Mouse (Mus musculus): ENCODE results near the gene Gm11562.
"Not testable (repeated sequence)": the region's sequence is repeated elsewhere in the genome, so short reads cannot be mapped to it uniquely, and the experiment has no call there.

The Gm11562 gene

GRCm38 (mm10) chr11:99620335-99620734 lies at the start of gene Gm11562:
Gene Gm11562 (minus strand): TSS chr11:99620435.
- DNase-seq (ENCODE audit: low spot score), result no peak

DNA sequence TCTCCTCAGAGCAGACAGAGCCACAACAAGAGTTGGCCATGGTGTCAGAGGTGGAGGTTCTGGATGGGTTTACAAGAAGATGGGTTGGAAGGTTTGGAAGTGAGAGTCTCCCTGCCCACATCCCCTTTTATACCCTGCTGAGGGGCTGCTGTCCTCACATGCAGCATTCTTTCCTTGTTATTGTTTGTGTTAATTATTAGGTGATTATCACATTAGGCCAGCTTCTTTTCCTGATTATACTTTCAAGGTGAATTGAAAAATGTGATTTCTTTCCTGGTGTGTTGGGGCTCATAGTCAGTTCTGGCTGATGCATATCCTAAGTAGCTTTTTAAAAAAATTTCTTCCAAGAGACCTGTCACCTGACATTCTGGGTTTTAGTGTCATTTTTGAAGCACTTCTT lies 45.6 kb upstream of the Gm11562 start, which contains the start of gene Krtap4-6:
Gene Krtap4-6, minus strand, starts transcription at position 101 of the 400 bp plus-strand sequence.
- no peak for DNase-seq (ENCODE audit: low spot score)

- DNase-seq (ENCODE audit: low spot score), result no peak
Measured at GRCm38 (mm10) chr11:99662802-99663201, 42.6 kb upstream of the Gm11562 start.

- no peak for DNase-seq (ENCODE audit: low spot score)
Measured at GRCm38 (mm10) chr11:99659256-99659655, 39.0 kb upstream of the Gm11562 start.

- not testable (repeated sequence) for DNase-seq (ENCODE audit: low spot score)
Measured at GRCm38 (mm10) chr11:99658467-99659010, 38.3 kb upstream of the Gm11562 start, which contains the start of gene Gm11563. Gene Gm11563 (minus strand): TSS chr11:99658960.

- no peak for DNase-seq (ENCODE audit: low spot score)
Measured at GRCm38 (mm10) chr11:99657051-99657450, 36.8 kb upstream of the Gm11562 start.

- no peak for DNase-seq (ENCODE audit: low spot score)
Measured at GRCm38 (mm10) chr11:99650136-99650535, 29.9 kb upstream of the Gm11562 start, which contains the start of gene Gm11555. Gene Gm11555 (minus strand): TSS chr11:99650236.

- no peak for DNase-seq (ENCODE audit: low spot score)
Measured at GRCm38 (mm10) chr11:99646444-99646843, 26.2 kb upstream of the Gm11562 start.

- no peak for DNase-seq (ENCODE audit: low spot score)
Measured at GRCm38 (mm10) chr11:99644351-99644750, 24.1 kb upstream of the Gm11562 start.

- not testable (repeated sequence) for DNase-seq (ENCODE audit: low spot score)
Measured at GRCm38 (mm10) chr11:99643635-99644139, 23.5 kb upstream of the Gm11562 start, which contains the start of gene Krtap4-7. Gene Krtap4-7 (minus strand): TSS chr11:99644089.

DNA sequence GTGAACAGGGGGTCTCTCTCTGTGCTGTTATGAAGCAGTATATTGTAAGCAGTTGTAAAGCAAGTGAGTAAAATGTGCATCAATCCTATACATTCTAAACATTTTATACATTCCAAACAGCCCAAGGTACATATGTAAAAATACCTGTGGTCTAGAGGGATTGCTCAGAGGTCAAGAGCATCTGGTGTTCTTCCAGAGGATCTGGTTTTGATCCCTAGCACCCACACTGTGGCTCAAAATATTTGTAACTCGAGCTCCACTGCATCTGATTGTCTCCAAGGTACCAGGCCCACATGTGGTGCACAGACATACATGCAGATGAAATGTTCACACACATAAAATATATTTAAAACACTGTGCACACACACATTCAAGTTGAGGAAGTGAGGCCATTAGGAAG lies 20.7 kb upstream of the Gm11562 start:
- DNase-seq (ENCODE audit: low spot score), result no peak

GRCm38 (mm10) chr11:99637086-99637485 lies 16.9 kb upstream of the Gm11562 start:
- DNase-seq (ENCODE audit: low spot score), result no peak

DNA sequence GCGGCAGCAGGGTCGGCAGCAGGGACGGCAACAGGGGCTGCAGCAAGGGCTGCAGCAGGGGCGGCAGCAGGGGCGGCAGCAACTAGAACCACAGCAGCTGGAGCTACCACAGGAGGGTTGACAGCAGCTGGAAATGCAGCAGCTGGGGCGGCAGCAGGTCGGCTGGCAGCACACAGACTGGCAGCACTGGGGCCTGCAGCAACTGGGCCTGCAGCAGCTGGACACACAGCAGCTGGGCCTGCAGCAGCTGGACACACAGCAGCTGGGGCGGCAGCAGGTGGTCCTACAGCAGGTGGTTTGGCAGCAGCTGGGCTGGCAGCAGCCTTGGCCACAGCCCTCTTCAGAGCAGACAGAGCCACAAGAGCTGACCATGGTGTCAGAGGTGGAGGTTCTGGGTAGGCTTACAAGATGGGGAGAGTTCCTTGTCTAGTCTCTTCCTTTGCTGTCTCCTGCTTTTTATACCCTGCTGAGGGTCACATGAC lies 14.5 kb upstream of the Gm11562 start, which contains the start of gene Krtap4-2:
Gene Krtap4-2, minus strand, starts transcription at position 432 of the 482 bp plus-strand sequence.
- DNase-seq (ENCODE audit: low spot score), result no peak

DNA sequence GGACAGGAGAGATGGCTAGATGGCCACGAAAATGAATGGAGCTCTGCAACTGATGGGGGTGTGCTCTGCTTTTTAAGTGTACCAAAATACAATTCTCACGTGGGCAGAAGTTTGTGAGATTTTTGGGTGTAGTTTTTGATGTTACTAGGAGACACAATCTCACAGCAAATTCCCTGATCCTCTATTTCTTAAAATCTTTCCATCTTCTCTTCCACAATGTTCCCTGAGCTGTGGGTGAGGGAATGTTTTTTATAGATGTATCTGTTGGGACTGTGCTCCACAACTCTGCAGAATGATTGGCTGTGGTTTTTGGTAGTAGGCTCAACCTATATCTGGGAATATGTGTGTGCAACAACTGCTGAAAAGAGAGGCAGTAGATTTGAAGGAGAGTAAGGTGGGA lies 13.1 kb upstream of the Gm11562 start:
- no peak for DNase-seq (ENCODE audit: low spot score)

- no peak for DNase-seq (ENCODE audit: low spot score)
Measured at GRCm38 (mm10) chr11:99630890-99631289, 10.7 kb upstream of the Gm11562 start.

DNA sequence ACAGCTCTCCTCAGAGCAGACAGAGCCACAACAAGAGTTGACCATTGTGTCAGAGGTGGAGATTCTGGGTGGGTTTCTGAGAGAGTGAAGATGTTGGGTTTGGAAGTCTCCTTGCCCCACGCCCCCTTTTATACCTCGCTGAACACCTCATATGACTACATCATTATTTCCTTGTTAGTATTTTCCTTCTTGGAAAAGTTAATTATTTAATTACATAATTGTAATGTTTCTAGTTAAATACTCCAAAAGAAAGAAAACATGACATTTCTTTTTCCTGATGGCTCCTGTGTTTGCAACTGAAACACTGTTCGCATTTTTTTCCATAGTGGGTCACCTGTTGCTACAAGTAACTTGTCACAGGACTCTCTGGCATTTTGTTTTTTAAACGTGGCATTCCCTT lies 7.9 kb upstream of the Gm11562 start, which contains the start of gene Krtap4-1:
Gene Krtap4-1, minus strand, starts transcription at position 101 of the 400 bp plus-strand sequence.
- DNase-seq (ENCODE audit: low spot score), result no peak

DNA sequence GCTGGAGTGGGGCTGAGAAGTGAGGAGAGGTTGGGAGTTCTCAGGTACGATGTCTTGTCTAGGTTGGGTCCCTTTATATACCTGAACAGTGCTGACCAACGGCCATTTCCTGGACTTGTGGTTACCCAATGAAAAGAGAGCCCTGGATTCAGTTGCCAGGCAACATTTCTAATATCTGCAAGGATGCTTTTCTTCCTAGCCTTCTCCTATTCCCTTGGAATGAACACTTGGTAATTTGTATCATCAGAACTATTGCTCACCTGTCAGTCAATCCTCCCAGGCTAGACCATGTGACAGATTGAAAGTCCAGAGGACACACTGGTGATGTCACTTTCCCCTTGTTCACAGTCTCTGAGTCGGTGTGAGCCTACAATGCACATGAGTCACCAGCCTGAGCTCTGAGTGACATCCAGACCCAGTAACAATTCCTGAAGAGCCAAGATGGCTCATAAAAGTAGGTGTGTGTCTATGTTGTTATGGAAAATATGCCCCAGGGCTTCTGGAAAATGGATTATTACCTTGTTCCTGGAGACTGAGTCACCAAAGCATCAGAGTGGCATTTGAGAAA lies 5.4 kb downstream of the Gm11562 start, which contains the start of gene Krtap2-4:
Gene Krtap2-4, minus strand, starts transcription at position 51 of the 568 bp plus-strand sequence.
- DNase-seq (ENCODE audit: low spot score), result no peak

DNA sequence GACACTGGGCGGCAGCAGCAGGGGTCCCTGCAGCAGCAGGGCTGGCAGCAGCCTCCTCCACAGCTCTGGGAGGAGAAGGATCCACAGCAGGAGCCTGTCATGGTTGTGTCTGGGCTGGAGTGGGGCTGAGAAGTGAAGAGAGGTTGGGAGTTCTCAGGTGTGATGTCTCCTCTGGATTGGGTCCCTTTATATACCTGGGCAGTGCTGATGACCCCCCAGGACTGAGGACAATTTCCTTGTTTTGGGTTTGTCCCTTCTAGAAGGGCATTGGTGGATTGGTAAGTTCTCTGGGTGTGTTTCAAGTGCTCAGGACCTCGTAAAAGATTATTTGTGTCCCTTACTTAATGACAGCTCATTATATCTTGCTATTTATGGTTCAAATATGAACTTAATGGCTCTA lies 10.1 kb downstream of the Gm11562 start, which contains the start of gene Gm11937:
Gene Gm11937, minus strand, starts transcription at position 101 of the 400 bp plus-strand sequence.
- DNase-seq (ENCODE audit: low spot score), result not testable (repeated sequence)

DNA sequence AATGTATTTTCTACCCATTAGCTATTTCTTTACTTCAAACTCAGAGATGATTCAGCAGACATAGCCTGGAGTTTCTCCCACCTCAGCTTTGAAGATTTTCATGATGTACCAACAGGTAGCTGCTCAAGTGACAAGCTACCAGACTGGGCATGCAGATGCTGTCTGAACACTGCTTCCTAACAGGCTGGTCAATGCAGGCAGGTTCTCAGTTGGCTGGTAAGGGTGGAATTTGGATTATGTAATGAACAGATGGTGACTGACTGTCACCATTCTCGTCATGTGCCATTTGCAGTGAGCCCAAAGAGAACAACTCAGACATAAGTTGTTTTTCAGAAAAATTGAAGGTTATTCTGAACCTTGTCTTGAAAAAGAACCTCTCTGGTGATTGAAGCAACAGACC lies 11.1 kb downstream of the Gm11562 start:
- no peak for DNase-seq (ENCODE audit: low spot score)

- DNase-seq (ENCODE audit: low spot score), result not testable (repeated sequence)
Measured at GRCm38 (mm10) chr11:99603208-99603607, 17.0 kb downstream of the Gm11562 start, which contains the start of gene Gm11938. Gene Gm11938 (minus strand): TSS chr11:99603308.

DNA sequence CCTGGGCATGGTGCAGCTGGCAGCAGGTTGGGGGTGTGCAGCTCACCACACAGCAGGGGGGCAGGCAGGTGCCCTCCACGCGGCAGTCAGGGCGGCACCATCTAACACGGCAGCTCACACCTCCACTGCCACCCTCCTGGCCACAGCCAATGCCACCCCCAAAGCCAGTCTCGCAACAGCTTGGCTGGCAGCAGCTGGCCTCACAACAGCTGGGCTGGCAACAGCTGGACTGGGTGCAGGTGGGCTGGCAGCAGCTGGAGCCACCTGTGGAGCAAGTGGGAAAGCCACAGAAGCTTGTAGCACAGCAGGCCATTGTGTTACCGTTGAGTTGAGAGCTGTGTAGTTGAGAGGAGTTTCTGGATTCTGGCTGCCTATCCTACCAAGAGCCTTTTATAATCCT lies 22.5 kb downstream of the Gm11562 start, which contains the start of gene Krtap9-3:
Gene Krtap9-3, minus strand, starts transcription at position 364 of the 400 bp plus-strand sequence.
- DNase-seq (ENCODE audit: low spot score), result not testable (repeated sequence)

DNA sequence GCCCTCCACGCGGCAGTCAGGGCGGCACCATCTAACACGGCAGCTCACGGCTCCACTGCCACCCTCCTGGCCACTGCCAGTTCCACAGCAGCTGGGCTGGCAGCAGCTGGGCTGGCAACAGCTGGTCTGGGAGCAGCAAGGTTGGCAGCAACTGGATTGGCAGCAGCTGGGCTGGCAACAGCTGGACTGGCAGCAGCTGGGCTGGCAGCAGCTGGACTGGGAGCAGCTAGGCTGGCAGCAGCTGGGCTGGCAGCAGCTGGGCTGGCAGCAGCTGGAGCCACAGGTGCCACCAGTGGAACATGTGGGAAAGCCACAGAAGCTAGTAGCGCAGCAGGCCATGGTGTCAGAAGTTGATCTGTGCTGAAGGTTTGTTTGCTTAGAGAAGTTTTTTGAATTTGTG lies 29.3 kb downstream of the Gm11562 start, which contains the start of gene Krtap1-3:
Gene Krtap1-3, minus strand, starts transcription at position 359 of the 400 bp plus-strand sequence.
- no peak for DNase-seq (ENCODE audit: low spot score)

DNA sequence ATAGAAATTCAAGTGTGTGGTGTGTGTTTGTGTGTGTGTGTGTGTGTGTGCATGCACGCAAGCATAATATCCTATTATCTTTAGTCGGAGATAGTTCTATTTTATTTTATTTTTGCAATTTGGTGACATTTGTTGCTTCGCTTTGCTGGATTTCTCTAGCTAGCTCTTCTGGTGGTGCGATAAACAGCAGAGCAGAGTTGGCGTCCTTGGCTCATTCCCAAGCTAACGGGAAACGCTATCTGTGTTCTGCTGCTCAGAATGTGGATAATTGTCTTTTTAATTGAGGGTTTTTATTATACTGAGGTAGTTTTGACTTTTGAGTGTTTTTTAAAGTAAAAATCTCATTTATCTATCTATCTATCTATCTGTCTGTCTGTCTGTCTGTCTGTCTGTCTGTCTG lies 35.1 kb downstream of the Gm11562 start:
- DNase-seq (ENCODE audit: low spot score), result no peak
